8 mouse cellular contexts compared by ENCODE assay signal in genomic region chr2:30985111-30986020, GRCm38 (mm10). TPM values are rescaled to one million over a fixed set of nuclear protein-coding genes. Genes with fewer than 3 reads are reported as not detected.
DNase-seq lines count a peak whose midpoint lies in the region; ATAC-seq and TF ChIP-seq lines count a peak whose summit lies in the region.

No protein-coding gene starts in this region.

- no peak overlapping the region for H3K4me3 ChIP-seq in heart, embryonic 14.5 days (ENCODE audit: control insufficient read depth in 1 of 2, insufficient read depth in 1 of 2, low read depth in 1 of 2, low read length in 2 of 2)
- no peak overlapping the region for H3K4me3 ChIP-seq in limb, embryonic 14.5 days (replicated peaks; ENCODE audit: low read length)
- H3K4me3 ChIP-seq in hindbrain, embryonic 10.5 days: no peak overlapping the region

- 30% methylated on average over 17 of the region's 17 CpGs for WGBS in heart, embryonic 14.5 days
- WGBS in limb, embryonic 14.5 days: 24% methylated on average over 17 of the region's 17 CpGs
- WGBS in hindbrain, embryonic 10.5 days: 22% methylated on average over 17 of the region's 17 CpGs

- no peak for ATAC-seq in heart, embryonic 14.5 days (ENCODE audit: insufficient number of reproducible peaks, insufficient read depth, low FRiP score, low read depth)
- ATAC-seq in limb, embryonic 14.5 days (ENCODE audit: low FRiP score, low read depth): no peak

- H3K36me3 ChIP-seq in heart, embryonic 14.5 days (ENCODE audit: control insufficient read depth, insufficient read depth, low read length): peaks cover 7% of the 10 kb centered on the region; the same call in 1 of the 2 replicates
- H3K36me3 ChIP-seq in limb, embryonic 14.5 days (ENCODE audit: control insufficient read depth, insufficient read depth, low read length): no peaks in the 10 kb centered on the region
- peaks cover under 1% of the 10 kb centered on the region; the same call in 1 of the 2 replicates for H3K36me3 ChIP-seq in hindbrain, embryonic 10.5 days

- H3K4me1 ChIP-seq in heart, embryonic 14.5 days (ENCODE audit: control insufficient read depth in 2 of 2, insufficient read depth in 2 of 2, low read length in 2 of 2): peaks cover 14 to 32% of the 10 kb centered on the region in 2 experiments; a peak in 3 of 4 replicates
- H3K4me1 ChIP-seq in limb, embryonic 14.5 days (ENCODE audit: control insufficient read depth, insufficient read depth, low read length): peaks cover 6% of the 10 kb centered on the region; the same call in 1 of the 2 replicates
- peaks cover 36% of the 10 kb centered on the region for H3K4me1 ChIP-seq in hindbrain, embryonic 10.5 days (replicated peaks)

- H3K27ac ChIP-seq in heart, embryonic 14.5 days (replicated peaks in 1 of 2; ENCODE audit: control insufficient read depth in 1 of 2, insufficient read depth in 1 of 2, low read depth in 2 of 2, low read length in 2 of 2): 0 out of 4 replicates have a peak overlapping the region, but pooled peaks of 1 of the 2 experiments have one; percentile 2
- H3K27ac ChIP-seq in limb, embryonic 14.5 days (replicated peaks; ENCODE audit: low read depth, low read length): no peak overlapping the region
- no peak overlapping the region for H3K27ac ChIP-seq in hindbrain, embryonic 10.5 days

- DNase-seq in ovary, adult 18-20 months (ENCODE audit: low spot score): peak; percentile 51
- no peak for DNase-seq in ovary, postnatal 10 days (ENCODE audit: low spot score)
- DNase-seq in adrenal gland, adult (ENCODE audit: inconsistent age in 2 of 2, low spot score in 1 of 2): peak; percentile 91 to 96
- DNase-seq in limb, embryonic 14.5 days (ENCODE audit: low spot score): peak; percentile 28
- DNase-seq in spleen, postnatal 36 days (ENCODE audit: low spot score in 2 of 2): peak; percentile 31 to 35
- DNase-seq in hindbrain, embryonic 10.5 days (ENCODE audit: low spot score): no peak
- no peak for DNase-seq in frontal cortex, postnatal 25 days (ENCODE audit: low spot score in 2 of 2)

- no peak overlapping the region for H3K9ac ChIP-seq in heart, embryonic 14.5 days (ENCODE audit: low read length)
- no peak overlapping the region for H3K9ac ChIP-seq in limb, embryonic 14.5 days (ENCODE audit: low read depth, low read length, severe bottlenecking)

- peak overlapping the region; percentile 36 for H3K4me2 ChIP-seq in heart, embryonic 14.5 days (ENCODE audit: low read length)
- no peak overlapping the region for H3K4me2 ChIP-seq in limb, embryonic 14.5 days (replicated peaks; ENCODE audit: low read depth, low read length, severe bottlenecking)

- no peaks in the 10 kb centered on the region for H3K27me3 ChIP-seq in heart, embryonic 14.5 days (ENCODE audit: control insufficient read depth, insufficient read depth, low read length)
- no peaks in the 10 kb centered on the region for H3K27me3 ChIP-seq in limb, embryonic 14.5 days (ENCODE audit: control insufficient read depth, insufficient read depth, low read length)
- no peaks in the 10 kb centered on the region for H3K27me3 ChIP-seq in hindbrain, embryonic 10.5 days (ENCODE audit: insufficient read depth, poor library complexity, severe bottlenecking)

- H3K9me3 ChIP-seq in heart, embryonic 14.5 days (ENCODE audit: control insufficient read depth, low read length): no peaks in the 10 kb centered on the region
- H3K9me3 ChIP-seq in limb, embryonic 14.5 days (ENCODE audit: control insufficient read depth, low read length): no peaks in the 10 kb centered on the region
- no peaks in the 10 kb centered on the region for H3K9me3 ChIP-seq in hindbrain, embryonic 10.5 days

- no peak for TF ChIP-seq POLR2A in limb, embryonic 14.5 days (IDR thresholded peaks at IDR 0.05; ENCODE audit: borderline replicate concordance, extremely low read depth, insufficient read depth, insufficient read length)

RNA-seq across cellular contexts. Expression of gene Usp20, which starts 3.3 kb away (rescaled TPM):
- polyA plus RNA-seq in heart, embryonic 14.5 days (2014; fragmentation: Nextera tagmentation; extraction: Ambion mirVana): 34.4 and 35.6 TPM in 2 replicates
- polyA plus RNA-seq in limb, embryonic 14.5 days (2012; rRNA removed): 21.5 and 22.7 TPM in 2 replicates
- 19.0 and 19.4 TPM in 2 replicates for polyA plus RNA-seq in limb, embryonic 14.5 days (2014; fragmentation: Nextera tagmentation; extraction: Ambion mirVana)
- 19.3 and 25.9 TPM in 2 replicates for polyA plus RNA-seq in hindbrain, embryonic 10.5 days (2016; fragmentation: Nextera tagmentation; extraction: Ambion mirVana)

RNA-seq across cellular contexts. Expression of gene BC005624, which starts 3.4 kb away (rescaled TPM):
- polyA plus RNA-seq in heart, embryonic 14.5 days (2014; fragmentation: Nextera tagmentation; extraction: Ambion mirVana): 30.8 and 32.9 TPM in 2 replicates
- 46.7 and 65.1 TPM in 2 replicates for polyA plus RNA-seq in limb, embryonic 14.5 days (2012; rRNA removed)
- polyA plus RNA-seq in limb, embryonic 14.5 days (2014; fragmentation: Nextera tagmentation; extraction: Ambion mirVana): 46.5 and 52.8 TPM in 2 replicates
- 61.1 and 73.3 TPM in 2 replicates for polyA plus RNA-seq in hindbrain, embryonic 10.5 days (2016; fragmentation: Nextera tagmentation; extraction: Ambion mirVana)

RNA-seq across cellular contexts. Expression of gene Tor1a, which starts 17.6 kb away (rescaled TPM):
- 44.4 and 48.8 TPM in 2 replicates for polyA plus RNA-seq in heart, embryonic 14.5 days (2014; fragmentation: Nextera tagmentation; extraction: Ambion mirVana)
- 66.6 and 67.1 TPM in 2 replicates for polyA plus RNA-seq in limb, embryonic 14.5 days (2012; rRNA removed)
- polyA plus RNA-seq in limb, embryonic 14.5 days (2014; fragmentation: Nextera tagmentation; extraction: Ambion mirVana): 70.6 and 75.5 TPM in 2 replicates
- 82.4 and 84.1 TPM in 2 replicates for polyA plus RNA-seq in hindbrain, embryonic 10.5 days (2016; fragmentation: Nextera tagmentation; extraction: Ambion mirVana)

RNA-seq across cellular contexts. Expression of gene Tor1b, which starts 32.6 kb away (rescaled TPM):
- polyA plus RNA-seq in heart, embryonic 14.5 days (2014; fragmentation: Nextera tagmentation; extraction: Ambion mirVana): 22.4 and 26.1 TPM in 2 replicates
- 45.3 and 45.9 TPM in 2 replicates for polyA plus RNA-seq in limb, embryonic 14.5 days (2012; rRNA removed)
- 39.6 and 40.7 TPM in 2 replicates for polyA plus RNA-seq in limb, embryonic 14.5 days (2014; fragmentation: Nextera tagmentation; extraction: Ambion mirVana)
- polyA plus RNA-seq in hindbrain, embryonic 10.5 days (2016; fragmentation: Nextera tagmentation; extraction: Ambion mirVana): 19.1 and 23.8 TPM in 2 replicates

RNA-seq across cellular contexts. Expression of gene Ptges, which starts 55.7 kb away (rescaled TPM):
- polyA plus RNA-seq in heart, embryonic 14.5 days (2014; fragmentation: Nextera tagmentation; extraction: Ambion mirVana): 3.2 and 3.9 TPM in 2 replicates
- polyA plus RNA-seq in limb, embryonic 14.5 days (2012; rRNA removed): 16.4 and 22.7 TPM in 2 replicates
- 17.8 and 20.5 TPM in 2 replicates for polyA plus RNA-seq in limb, embryonic 14.5 days (2014; fragmentation: Nextera tagmentation; extraction: Ambion mirVana)
- polyA plus RNA-seq in hindbrain, embryonic 10.5 days (2016; fragmentation: Nextera tagmentation; extraction: Ambion mirVana): 10.8 and 13.3 TPM in 2 replicates

Comparison
In these comparisons a context has a peak if more than half of its experiments do, and no peak if none do; other contexts are left out.
1. DNase-seq: peak in ovary, adult 18-20 months (single experiment), adrenal gland, adult (2 of 2), limb, embryonic 14.5 days (single experiment) and spleen, postnatal 36 days (2 of 2); none in ovary, postnatal 10 days (single experiment), hindbrain, embryonic 10.5 days (single experiment) and frontal cortex, postnatal 25 days (0 of 2).